Mouse (Mus musculus) heart, embryonic 11.5 days (tissue): Measurements from ENCODE around the gene Rassf4. TPM values are rescaled to one million over a fixed set of nuclear protein-coding genes. Genes with fewer than 3 reads are reported as not detected.
A peak's percentile ranks its signal among the peaks of the same experiment; 100 is the strongest.

Experiments used
- ATAC-seq: fragments of 200-750 bp; cut with Nextera tagmentation; replicated peaks from 2 replicates; pipeline ENCODE4 v1.8.0; 2017; ENCODE audit warnings: moderate library complexity; ENCODE audit not compliant: insufficient number of reproducible peaks, low FRiP score, low TSS enrichment
- H3K27ac ChIP-seq: fragments of 300-500 bp; sonication (generic); 2 replicates; pipeline ENCODE4 v1.5.1; 2014; ENCODE audit warnings: mild to moderate bottlenecking, low read depth, low read length
- H3K27me3 ChIP-seq: fragments of 300-500 bp; sonication (generic); 2 replicates; pipeline ENCODE4 v1.6.1; 2014; ENCODE audit warnings: mild to moderate bottlenecking, low read length, mixed read lengths; ENCODE audit not compliant: control insufficient read depth, insufficient read depth
- H3K36me3 ChIP-seq: fragments of 300-500 bp; sonication (generic); 2 replicates; pipeline ENCODE4 v1.6.1; 2014; ENCODE audit warnings: mild to moderate bottlenecking, low read length, moderate library complexity, mixed read lengths; ENCODE audit not compliant: control insufficient read depth, insufficient read depth
- H3K4me1 ChIP-seq: fragments of 300-500 bp; sonication (generic); 2 replicates; pipeline ENCODE4 v1.6.1; 2014; ENCODE audit warnings: low read length; ENCODE audit not compliant: control insufficient read depth, insufficient read depth
- H3K4me2 ChIP-seq: fragments of 300-500 bp; sonication (generic); 2 replicates; pipeline ENCODE4 v1.6.1; 2014; ENCODE audit warnings: mild to moderate bottlenecking, moderate library complexity
- H3K4me3 ChIP-seq: fragments of 300-500 bp; sonication (generic); 2 replicates; pipeline ENCODE4 v1.5.1; 2014; ENCODE audit warnings: low read depth, low read length
- H3K9ac ChIP-seq: fragments of 300-500 bp; sonication (generic); 2 replicates; pipeline ENCODE4 v1.6.1; 2014; ENCODE audit warnings: mild to moderate bottlenecking, low read depth, low read length, moderate library complexity
- H3K9me3 ChIP-seq: fragments of 300-500 bp; sonication (generic); replicated peaks from 2 replicates; pipeline ENCODE4 v1.6.1; 2016; ENCODE audit warnings: low read length; ENCODE audit not compliant: control insufficient read depth
- WGBS: fragments of 180-500 bp; shearing (Covaris S2); extraction: QIAGEN DNeasy Blood & Tissue Kit; methylation state at CpG from one replicate; pipeline ENCODE4 v1.1.7; 2014; ENCODE audit not compliant: insufficient replicate concordance; 5-methylcytosine and 5-hydroxymethylcytosine counted together
- polyA plus RNA-seq: library from polyadenylated mRNA; unstranded; fragments of >200 nt; fragmentation: Nextera tagmentation; extraction: Ambion mirVana; gene quantifications from 2 replicates; pipeline ENCODE4 v1.2.1, GENCODE M21; 2014

Rassf4 gene
- polyA plus RNA-seq, 1 experiment from 2014 or later = 6.9 TPM

DNA sequence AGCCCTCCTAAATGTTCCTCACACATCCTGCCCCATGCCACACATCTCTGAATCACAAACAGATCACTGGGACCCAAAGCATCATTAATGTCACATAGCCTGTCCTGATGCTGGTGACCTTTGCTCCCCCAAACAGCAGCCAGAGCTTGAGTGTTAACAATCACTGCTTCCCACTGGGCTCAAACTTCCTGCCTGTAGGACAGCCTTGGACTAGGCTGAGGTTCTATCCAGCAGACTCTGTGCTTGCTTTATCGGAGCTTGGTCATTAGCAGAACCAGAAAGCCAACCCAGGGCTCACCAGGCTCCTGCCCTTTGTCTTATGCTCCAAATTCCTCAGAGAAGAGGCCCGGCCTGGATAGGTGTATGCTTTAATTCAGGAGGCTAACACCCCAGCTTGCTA is 34.9 kb downstream of the Rassf4 start:
- no peak overlapping the region for H3K4me2 ChIP-seq
- no peak for ATAC-seq
- WGBS = 72% methylated on average over 2 of the region's 2 CpGs
- no peak overlapping the region for H3K27ac ChIP-seq
- peaks cover 34% of the 10 kb centered on the region for H3K4me1 ChIP-seq
- no peaks in the 10 kb centered on the region for H3K27me3 ChIP-seq
- no peaks in the 10 kb centered on the region for H3K9me3 ChIP-seq
- no peaks in the 10 kb centered on the region for H3K36me3 ChIP-seq
- H3K4me3 ChIP-seq = no peak overlapping the region
- H3K9ac ChIP-seq = no peak overlapping the region

DNA sequence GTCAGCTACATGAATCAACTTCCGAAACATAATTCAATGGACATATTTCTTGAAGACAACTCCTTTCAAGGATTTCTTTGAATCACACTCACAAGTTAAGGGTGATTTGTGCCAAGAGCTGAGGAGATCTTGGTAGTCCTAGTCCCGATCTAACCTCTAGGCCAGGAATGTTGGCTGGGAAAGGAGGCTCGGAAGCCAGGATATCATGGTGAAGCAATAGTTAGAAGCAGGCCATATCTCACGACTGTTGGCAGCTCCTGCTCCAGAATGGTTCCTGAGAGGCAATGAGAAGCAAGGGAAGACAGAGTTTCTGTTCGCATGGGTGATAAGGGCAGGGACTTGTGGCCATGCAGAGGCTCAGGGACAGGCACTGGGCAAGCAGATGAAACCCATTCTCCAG is 36.3 kb downstream of the Rassf4 start:
- Histone ChIP-seq H3K27ac (no peak overlapping the region), H3K9me3 (no peaks in the 10 kb centered on the region), H3K4me2 (no peak overlapping the region), H3K9ac (no peak overlapping the region), H3K27me3 (no peaks in the 10 kb centered on the region), H3K4me3 (no peak overlapping the region), H3K4me1 (peaks cover 34% of the 10 kb centered on the region), H3K36me3 (no peaks in the 10 kb centered on the region)
- ATAC-seq = no peak
- WGBS = 68% methylated on average over 5 of the region's 5 CpGs

DNA sequence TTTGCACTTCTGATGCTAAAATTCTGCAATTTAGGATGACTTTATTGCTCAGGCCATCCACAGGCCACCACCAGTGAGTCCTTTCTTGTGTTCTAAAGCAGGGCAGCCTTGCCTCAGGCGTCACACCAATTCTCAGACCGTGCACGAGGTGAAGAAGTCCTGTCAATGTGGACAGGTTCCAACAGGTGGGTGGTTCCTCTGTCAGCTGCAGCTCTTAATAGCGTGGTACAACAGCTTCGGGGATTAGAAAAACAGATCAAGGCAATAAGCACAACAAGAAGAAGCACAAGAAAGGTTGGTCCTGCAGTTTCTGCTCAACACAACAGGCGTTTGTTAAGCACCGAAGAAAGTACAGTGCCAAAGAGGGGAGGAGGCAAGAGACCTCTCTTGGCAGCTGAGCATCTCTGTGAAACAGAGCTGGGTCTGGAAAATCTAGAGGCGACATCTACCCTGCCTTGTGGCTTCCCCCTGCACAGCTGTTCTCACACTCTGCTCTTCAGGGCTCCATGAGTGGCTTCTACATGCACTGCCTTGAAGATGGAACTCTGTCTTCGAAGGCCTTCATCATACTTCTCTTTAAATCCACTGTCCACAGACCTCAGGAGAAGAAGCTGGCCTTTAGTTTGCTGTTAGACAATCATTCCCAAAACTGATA is 37.0 kb downstream of the Rassf4 start:
- Histone ChIP-seq H3K4me2 (no peak overlapping the region), H3K27ac (peak overlapping the region; percentile 95; the same call in 1 of the 2 replicates), H3K36me3 (no peaks in the 10 kb centered on the region), H3K9me3 (no peaks in the 10 kb centered on the region), H3K27me3 (no peaks in the 10 kb centered on the region), H3K9ac (no peak overlapping the region), H3K4me1 (peaks cover 34% of the 10 kb centered on the region), H3K4me3 (no peak overlapping the region)
- no peak for ATAC-seq
- 77% methylated on average over 9 of the region's 9 CpGs for WGBS

DNA sequence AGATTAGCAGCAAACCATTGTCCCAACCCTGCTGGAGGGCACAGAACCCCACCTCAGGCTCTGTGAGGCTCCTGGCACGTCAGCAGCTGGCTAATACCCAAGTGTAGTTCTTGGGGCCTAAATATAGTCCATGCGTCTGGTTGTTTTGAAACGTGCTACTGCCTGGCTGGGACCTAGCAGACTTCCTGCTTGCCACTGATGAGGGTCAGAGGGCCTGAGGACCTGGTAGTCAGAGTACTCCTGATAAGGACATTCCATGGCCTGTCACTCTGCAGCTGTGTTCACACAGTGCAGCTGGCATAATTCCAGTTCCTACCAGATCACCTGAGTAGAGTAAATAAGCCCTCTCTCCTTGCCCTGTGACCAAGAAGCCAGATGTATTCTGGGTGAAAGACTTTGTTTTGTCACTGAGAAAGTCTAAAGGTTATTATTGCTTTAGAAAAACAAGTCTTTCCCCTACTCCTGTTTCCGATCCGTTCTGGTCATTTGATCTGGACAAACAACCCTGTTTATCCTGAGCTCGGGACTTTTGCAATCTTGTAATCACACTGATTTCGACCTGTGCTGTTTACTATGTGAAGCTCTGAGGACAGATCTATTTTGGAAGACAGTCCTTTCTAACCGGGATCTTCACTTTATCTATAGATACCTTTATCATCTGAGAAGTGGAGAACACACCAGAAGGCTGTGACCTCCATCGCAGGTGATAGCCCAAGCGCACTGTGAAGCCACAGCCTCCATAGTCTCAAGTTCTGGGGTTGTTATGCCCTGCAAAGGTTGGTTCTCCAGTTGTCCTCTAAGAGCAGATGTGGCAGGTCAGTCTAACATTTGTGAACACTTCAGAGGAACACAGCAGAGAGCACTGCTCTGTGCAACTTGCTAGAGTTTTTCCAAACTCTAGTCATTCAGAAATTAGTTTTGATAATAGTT is 38.2 kb downstream of the Rassf4 start:
- Histone ChIP-seq H3K9ac (no peak overlapping the region), H3K36me3 (no peaks in the 10 kb centered on the region), H3K9me3 (no peaks in the 10 kb centered on the region), H3K4me2 (peak overlapping the region; percentile 2; the same call in 1 of the 2 replicates), H3K4me1 (peaks cover 34% of the 10 kb centered on the region), H3K4me3 (no peak overlapping the region), H3K27me3 (no peaks in the 10 kb centered on the region), H3K27ac (peak overlapping the region; percentile 95)
- WGBS = 25% methylated on average over 10 of the region's 10 CpGs
- peak; percentile 88 for ATAC-seq

DNA sequence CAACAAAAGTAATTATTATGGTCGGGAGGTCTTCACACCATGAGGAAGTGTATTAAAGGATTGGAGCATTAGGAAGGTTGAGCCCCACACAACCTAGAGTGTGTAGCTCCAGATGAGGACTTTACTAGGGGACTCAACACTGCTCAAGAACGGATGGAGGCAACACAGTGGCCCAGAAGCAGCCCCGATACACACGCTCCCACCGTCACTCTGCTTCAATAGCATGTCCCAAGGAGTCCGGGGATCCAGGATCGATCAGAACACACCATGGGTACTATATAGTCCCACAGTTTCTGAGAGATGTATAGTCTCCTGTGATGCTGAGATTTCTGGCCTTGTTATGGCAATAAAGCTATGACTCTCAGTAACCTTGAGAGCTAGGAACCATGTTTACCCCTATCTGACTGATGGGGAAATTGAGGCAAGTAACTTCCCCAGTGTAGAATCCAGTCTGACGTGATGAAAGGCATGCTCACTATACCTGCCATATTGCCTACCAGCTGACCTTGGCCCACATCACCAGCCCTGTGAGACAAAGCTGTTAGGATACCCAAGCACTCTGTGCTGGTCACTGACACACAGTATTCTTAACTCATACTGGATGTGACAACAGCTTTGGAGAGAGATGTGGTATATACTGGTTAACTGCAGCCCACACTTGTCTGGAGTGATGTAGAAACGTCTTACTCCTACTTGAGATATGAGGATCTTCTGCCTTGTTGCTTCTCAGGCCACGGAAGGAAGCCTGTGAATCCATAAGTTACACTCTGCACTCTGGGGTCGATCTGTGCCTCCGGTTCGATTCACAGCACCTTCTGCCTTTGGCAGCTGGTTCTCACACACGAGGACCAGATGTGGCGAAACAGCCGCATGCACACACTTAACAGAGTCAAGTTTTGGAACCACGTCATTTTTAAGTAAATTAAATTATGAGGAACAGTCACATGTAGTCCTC is 39.7 kb downstream of the Rassf4 start:
- Histone ChIP-seq H3K36me3 (no peaks in the 10 kb centered on the region), H3K27ac (peak overlapping the region; percentile 95), H3K4me3 (no peak overlapping the region), H3K9ac (no peak overlapping the region), H3K9me3 (no peaks in the 10 kb centered on the region), H3K27me3 (no peaks in the 10 kb centered on the region), H3K4me2 (no peak overlapping the region), H3K4me1 (peaks cover 28% of the 10 kb centered on the region)
- 87% methylated on average over 17 of the region's 17 CpGs for WGBS
- no peak for ATAC-seq

DNA sequence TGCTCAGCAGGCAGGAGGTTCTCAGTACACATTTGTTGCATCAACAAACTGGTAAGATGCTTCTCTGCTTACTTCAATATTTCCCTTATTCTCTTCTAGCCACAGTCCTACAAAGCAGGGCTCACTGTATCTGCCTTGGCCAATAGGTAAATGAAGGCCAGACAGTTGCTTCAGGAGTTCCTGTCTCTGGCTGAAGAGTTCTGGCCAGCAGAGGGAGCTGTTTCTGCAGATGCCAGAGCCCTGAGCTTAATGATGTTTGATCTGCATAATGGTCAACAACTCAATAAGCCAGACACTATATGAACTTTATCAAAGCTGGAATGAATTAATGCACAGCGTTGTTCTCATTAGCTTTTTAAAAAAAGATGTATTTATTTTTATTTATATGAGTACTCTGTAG is 41.6 kb downstream of the Rassf4 start:
- Histone ChIP-seq H3K4me1 (peaks cover 25% of the 10 kb centered on the region), H3K4me3 (no peak overlapping the region), H3K36me3 (no peaks in the 10 kb centered on the region), H3K27ac (no peak overlapping the region), H3K4me2 (no peak overlapping the region), H3K9ac (no peak overlapping the region), H3K27me3 (no peaks in the 10 kb centered on the region), H3K9me3 (no peaks in the 10 kb centered on the region)
- WGBS = 36% methylated on average over 1 of the region's 1 CpGs
- ATAC-seq = no peak

DNA sequence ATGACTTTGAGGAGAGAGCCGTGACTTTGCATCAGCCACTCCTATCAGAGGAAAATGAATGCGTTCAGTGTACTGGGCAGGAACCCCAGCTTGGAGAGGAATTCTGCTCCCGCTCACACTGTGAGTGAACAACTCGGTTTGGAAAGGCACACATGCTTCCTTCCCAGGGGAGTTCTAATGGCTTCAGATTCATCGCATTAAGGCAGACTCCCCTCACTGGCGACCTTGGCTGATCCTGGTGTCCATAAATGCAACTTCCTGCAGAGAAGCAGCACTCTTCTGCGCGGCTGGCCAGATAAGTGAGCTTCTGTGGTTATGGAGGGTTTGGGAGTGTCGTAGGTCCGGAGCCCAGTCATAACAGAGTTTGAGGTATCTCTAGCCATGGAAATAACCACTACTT is 44.0 kb downstream of the Rassf4 start:
- H3K9me3 ChIP-seq = no peaks in the 10 kb centered on the region
- peaks cover 4% of the 10 kb centered on the region; the same call in 1 of the 2 replicates for H3K36me3 ChIP-seq
- H3K27ac ChIP-seq = no peak overlapping the region
- no peak overlapping the region for H3K9ac ChIP-seq
- no peak overlapping the region for H3K4me3 ChIP-seq
- H3K4me2 ChIP-seq = no peak overlapping the region
- H3K4me1 ChIP-seq = peaks cover 7% of the 10 kb centered on the region
- H3K27me3 ChIP-seq = no peaks in the 10 kb centered on the region
- no peak for ATAC-seq
- 90% methylated on average over 10 of the region's 10 CpGs for WGBS

DNA sequence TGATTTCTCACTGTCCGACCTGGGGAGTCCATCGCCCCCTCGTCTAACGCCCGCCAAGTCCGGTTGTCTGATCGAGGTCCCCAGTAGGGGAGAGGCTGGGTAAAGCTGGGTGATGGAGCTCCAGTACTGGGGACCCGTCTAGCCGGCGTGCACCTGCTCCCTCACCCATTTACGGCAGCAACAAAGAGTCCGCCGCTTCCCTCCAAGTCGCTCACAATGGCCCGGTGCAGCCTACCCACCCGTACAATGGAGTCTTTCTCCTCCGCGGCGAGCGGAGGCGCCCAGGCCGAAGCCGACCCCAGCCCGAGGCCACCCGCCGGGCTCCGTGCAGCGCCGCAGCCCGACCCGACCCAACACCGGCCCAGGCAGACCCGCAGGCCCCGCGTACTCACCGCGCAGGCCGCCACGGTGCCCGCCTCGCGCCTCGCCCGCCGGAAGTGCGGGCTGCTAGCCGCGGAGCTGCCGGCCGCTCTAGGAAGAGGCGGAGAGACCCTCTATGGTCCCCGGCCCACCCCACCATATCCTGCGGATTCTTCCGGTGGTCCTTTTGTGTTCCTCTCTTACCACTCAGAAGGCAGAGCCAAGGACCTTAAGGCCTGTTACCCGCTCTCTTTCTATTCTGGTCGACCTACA is 45.1 kb downstream of the Rassf4 start, which contains the start of gene Zfp422:
Gene Zfp422, minus strand, starts transcription at position 461 of the 633 bp plus-strand sequence.
- Histone ChIP-seq H3K4me2 (peak within 1 kb of the TSS; percentile 83), H3K9me3 (no peaks in the 10 kb centered on the region), H3K4me1 (peaks cover 2% of the 10 kb centered on the region; the same call in 1 of the 2 replicates), H3K9ac (peak within 1 kb of the TSS; percentile 99), H3K27ac (peak within 1 kb of the TSS; percentile 88), H3K27me3 (no peaks in the 10 kb centered on the region), H3K4me3 (peak within 1 kb of the TSS; percentile 80), H3K36me3 (peaks cover 8% of the 10 kb centered on the region; the same call in 1 of the 2 replicates)
- WGBS = under 1% methylated on average over 55 of the region's 56 CpGs
- peak; percentile 88 for ATAC-seq
